Mouse (Mus musculus): ENCODE data around the gene Cox7b. TPM values are rescaled to one million over a fixed set of nuclear protein-coding genes. Genes with fewer than 3 reads are reported as not detected.
"Not testable (repeated sequence)": the region's sequence is repeated elsewhere in the genome, so short reads cannot be mapped to it uniquely, and the experiment has no call there.

Gene Cox7b
- total RNA-seq (2021) = 355 and 360 TPM in 2 replicates
- long read RNA-seq, transcript Cox7b-201 (3 exons, 1,001 nt) = major isoform, 297 of 429 reads
- long read RNA-seq, transcript Cox7b-203 (2 exons, 526 nt) = minor isoform, 6 of 429 reads
- long read RNA-seq, partial matches to known transcripts = 0 of 429 reads
- long read RNA-seq, other reads (novel, unspliced or antisense) = 126 of 429 reads

- peak; percentile 37 for DNase-seq
Measured at GRCm38 (mm10) chrX:106015571-106016322, at the start of gene Cox7b. Gene Cox7b, plus strand, starts transcription at chrX:106015700.

GRCm38 (mm10) chrX:106001605-106002004 lies 13.9 kb upstream of the Cox7b start:
- DNase-seq = no peak

DNA sequence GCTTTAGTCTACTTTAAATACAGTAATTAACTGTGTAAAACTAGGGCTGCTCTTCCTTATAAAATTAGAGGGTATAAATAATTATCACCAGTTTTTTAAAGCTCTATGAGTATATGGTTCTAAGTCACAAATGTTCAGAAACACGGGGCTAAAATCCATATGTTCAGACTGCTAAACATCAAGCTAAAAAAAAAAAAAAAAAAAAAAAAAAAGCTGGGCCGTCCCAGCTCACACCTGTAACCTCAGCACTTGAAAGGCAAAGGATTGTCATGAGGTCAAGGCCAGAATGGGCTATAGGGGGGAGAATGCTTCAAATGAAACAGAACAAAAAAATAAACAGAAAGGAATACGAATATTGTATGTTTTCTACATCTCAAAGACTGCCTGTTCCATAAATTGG lies 4.7 kb upstream of the Cox7b start:
- no peak for DNase-seq

GRCm38 (mm10) chrX:106011465-106012159 lies 3.9 kb upstream of the Cox7b start, which contains the start of gene Magt1:
Gene Magt1, minus strand, starts transcription at chrX:106011906.
- peak; percentile 86 for DNase-seq

DNA sequence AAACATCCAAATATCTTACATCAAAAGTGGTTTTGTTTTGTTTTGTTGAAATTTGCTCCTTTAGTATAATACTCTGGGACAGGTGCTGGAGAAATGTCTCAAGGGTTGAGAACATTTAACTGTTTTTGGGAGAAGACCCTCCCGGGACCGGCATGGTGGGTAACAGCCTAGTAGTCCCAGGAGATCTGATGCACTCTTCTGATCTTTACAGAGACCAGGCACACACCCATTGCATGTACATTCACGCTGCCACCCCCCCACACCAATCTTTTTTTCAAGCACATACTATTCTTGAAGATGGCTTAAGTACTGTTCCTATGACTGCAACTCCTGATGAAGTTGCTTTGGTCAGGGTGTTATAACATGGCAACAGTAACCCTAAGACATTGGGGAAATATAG lies 2.9 kb upstream of the Cox7b start:
- DNase-seq = no peak

DNA sequence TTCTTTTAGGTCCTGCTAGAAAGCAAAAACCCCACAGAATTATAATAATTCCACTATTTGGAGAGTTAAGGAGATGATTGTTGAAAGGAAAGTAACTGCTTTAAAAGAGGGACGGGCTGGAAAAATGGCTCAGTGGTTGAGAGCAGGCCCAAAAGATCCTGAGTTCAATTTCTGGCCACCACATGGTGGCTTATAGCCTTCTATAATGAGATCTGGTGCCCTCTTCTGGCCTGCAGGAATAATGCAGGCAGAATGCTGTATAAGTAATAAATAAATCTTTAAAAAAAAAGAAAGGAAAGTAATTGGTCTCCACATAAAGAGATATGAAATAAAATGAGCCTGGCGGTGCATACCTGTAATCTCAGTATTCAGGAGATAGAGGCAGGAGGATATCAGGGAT lies 2.3 kb upstream of the Cox7b start:
- DNase-seq = peak; percentile 16

GRCm38 (mm10) chrX:106014741-106015377 lies 641 bp upstream of the Cox7b start:
- not testable (repeated sequence) for DNase-seq

DNA sequence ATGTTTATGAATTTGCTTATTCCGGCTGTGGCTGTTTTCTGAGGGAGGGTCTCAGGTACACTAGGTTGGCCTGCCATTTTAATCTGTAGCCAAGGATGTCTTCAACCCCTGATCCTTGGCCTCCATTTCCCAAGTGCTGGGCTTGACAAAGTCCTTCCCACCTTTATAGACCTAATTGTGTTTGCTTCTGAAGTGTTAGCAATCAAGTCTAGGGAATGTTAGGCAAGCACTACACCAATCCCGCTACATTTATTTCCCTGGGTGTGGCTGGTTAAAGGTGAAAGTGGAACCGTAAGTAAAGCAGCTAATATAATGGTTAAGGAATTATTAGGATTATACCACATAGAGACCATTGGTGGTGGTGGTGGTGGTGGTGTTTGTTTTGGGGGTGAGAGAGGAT lies 1.6 kb downstream of the Cox7b start:
- no peak for DNase-seq

DNA sequence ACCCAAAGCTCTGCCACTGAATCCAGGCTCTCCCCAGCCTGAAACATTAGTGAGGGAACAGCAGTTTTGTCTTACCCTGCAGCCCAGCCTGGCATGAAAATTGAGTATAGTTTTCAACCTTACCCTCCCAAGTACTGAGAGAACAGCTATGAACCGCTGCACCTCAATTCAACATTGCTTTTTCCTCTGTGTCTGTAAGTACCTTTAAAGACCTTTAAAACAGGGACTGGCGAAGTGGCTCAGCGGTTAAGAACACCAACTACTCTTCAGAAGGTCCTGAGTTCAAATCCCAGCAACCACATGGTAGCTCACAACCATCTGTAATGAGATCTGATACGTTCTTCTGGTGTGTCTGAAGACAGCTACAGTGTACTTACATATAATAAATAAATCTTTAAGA lies 2.0 kb downstream of the Cox7b start:
- DNase-seq = no peak

GRCm38 (mm10) chrX:106026418-106027342 lies 11.2 kb downstream of the Cox7b start, which contains the start of gene Atp7a:
Gene Atp7a, plus strand, starts transcription at chrX:106027276.
- peak; percentile 90 for DNase-seq

DNA sequence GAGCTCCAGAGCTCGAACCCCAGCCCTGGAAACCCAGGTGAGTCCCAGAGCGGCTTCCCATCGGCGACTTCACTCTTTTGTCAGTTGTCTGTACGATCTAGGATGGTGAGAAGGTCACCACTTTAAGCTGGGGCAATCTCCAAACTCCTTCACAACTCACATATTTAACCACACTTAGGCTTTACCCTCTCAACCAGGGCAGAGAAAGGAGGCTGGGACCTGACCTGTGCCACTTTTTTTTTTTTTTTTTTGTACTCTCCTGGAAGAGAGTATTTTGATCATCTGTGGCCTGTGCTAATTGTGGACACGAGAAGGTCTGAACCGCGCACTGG lies 11.8 kb downstream of the Cox7b start:
- DNase-seq = no peak

- DNase-seq = no peak
Measured at GRCm38 (mm10) chrX:106030176-106030575, 14.7 kb downstream of the Cox7b start.

DNA sequence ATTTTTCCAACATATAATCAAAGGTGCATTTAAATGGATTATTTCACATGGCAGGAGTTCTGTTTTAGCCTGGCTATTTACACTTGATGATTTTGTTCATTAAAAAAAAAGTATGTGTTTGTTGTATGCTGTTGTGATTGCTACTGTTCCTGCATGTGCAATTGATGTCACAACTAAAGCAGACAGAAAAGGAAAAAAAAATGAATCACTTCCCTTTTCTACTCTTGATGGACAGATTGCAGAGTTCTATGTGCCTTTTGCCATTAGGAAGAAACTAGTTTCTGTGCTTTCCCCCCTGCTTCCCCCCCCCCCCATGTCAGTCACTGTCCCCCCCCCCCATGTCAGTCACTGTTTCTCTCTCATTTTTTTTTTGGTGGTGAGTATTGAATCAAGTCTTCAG lies 15.6 kb downstream of the Cox7b start:
- DNase-seq = no peak

- no peak for DNase-seq
Measured at GRCm38 (mm10) chrX:106035727-106036126, 20.2 kb downstream of the Cox7b start.

DNA sequence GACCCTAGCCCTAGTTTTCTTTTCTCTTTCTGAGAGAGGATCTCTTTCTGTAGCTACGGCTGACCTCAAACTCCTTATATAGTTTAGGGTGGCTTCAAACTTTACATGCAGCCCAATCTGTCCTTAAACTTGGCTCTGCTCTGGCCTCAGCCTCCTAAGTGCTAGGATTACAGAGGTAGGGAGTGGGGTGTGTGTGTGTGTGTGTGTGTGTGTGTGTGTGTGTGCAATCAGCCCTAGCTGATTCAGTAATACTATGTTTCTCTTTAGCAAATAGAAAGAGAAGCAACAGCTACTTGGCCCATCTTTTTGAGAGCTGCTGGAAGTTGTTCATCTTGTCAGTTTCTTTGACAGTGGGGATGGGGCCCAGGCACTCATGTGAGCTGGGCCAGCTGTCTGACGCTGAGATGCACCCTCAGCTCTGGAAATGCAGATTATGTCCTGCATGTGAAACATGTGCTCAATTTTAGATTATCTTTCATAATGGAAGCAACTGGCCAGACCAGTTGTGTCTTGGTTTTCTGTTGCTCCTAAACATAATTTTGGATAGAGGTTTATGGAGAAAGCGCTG lies 21.8 kb downstream of the Cox7b start:
- no peak for DNase-seq

DNA sequence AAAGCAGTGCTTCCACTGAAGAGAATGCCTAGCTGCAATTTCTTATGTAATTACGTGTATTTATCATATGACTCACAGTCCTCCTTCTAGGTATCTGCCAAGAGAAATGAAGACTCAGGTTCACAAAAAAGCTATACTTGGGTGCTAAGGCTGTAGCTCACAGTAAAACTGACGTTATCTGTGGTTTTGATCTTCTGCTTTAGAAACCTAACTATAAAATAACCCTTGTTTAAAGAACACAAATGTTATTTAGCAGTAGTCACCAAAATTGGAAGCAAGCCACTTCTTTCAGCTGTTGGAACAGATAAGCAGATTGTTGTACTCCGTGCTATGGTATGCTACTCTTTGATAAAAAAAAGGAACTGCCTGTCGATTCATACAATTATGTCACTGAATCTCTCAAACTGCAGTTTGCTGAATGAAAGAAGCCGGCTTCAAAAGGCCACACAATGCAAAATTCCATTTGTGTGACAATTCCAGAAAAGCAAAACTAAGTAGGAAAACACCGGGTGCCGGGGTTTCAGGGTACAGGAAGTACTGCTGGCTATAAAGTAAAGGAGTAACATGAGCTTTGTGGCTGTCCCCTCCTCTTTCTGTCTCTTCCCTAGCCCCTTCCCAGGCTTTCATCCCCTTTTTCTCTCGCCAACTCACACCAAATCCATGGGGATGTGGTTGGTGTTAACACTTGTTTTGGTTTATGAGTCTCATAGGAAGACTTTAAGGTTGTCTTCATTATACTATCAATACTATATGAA lies 28.5 kb downstream of the Cox7b start:
- no peak for DNase-seq

DNA sequence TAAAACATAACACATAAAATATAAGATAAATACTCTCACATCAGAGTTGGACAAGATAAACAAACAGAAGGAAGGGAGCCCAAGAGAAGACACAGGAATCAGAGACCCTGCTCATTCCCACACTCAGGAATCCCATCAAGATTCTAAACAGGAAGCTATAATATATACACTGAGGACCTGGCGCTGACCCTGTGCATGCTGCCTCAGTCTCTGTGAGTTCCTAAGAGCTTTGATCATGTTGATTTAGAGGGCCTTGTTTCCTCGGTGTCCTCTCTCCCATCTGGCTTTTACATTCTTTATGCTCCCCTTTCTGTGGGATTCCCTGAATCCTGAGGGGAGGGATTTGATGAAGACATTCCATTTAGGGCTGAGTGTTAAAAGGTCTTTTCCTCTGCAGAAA lies 30.0 kb downstream of the Cox7b start:
- DNase-seq = no peak

GRCm38 (mm10) chrX:106045928-106046327 lies 30.4 kb downstream of the Cox7b start:
- DNase-seq = no peak

- no peak for DNase-seq
Measured at GRCm38 (mm10) chrX:106048191-106048590, 32.7 kb downstream of the Cox7b start.

All from adrenal gland, postnatal 25 days (tissue).